Mouse (Mus musculus) A20 (cell line): ENCODE results near the gene Fam163b.

ENCODE experiments used
- DNase-seq: peaks from one replicate; pipeline ENCODE4 v3.0.0-alpha.2; 2011; ENCODE audit warnings: low read depth, low spot score

Gene Fam163b

DNA sequence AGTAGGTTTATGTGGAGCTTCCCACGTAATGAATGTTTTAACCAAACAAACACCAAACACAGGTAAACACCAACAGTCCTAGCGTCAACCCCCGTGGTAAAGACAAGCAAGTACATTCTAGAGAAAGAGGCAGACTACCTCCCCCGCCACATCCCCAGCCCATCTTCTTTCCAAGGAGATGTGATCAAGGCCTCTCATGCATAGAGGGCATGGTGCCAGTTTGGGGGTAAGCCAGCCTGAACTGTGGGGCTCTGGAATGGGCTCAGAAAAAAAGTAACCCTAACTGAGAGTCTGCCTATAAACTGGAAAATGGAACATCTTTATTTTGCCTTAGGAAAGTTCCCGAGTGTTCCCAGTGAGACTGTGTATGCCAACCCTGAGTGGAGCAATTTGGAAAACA, 6.4 kb downstream of the Fam163b start:
- no peak for DNase-seq

DNA sequence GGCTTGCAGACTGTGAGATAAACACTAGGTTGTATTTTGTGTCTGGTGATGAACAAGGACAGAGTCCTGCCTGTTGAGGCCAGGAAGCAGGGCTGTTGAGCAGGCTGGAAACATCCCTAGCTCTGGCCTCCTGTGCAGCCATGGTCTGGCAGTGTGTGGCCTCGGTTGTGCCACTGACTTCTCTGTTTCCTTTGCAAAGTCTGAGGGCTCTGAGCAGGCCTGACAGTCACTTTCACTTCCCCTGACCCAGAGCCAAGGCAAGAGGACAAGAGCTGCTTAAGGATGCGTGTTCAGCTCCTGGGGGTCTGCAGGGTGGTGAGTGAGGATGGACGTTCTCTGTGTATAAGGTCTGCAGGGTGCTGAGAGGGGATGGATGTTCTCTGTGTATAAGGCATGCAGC, 13.3 kb downstream of the Fam163b start:
- peak; percentile 72 for DNase-seq

DNA sequence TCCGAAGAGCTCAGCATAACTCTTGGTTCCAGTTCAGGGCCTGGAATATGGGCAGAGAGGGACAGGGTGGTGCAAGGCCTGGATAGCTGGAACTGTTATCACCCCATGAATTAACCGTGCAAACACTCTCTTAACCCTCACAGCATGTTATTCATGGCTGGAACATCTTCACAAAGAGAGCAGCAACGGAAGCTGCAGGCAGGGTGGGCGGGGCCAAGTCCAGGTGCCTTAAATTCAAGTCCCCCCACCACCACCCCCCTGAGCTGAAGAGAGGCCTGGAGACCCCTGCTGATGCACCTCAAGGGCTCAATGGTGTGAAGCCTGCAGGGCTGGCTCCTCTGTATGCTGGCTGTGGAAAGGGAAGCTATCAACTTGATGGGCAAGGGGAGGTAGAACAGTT, 15.8 kb downstream of the Fam163b start:
- DNase-seq: no peak

DNA sequence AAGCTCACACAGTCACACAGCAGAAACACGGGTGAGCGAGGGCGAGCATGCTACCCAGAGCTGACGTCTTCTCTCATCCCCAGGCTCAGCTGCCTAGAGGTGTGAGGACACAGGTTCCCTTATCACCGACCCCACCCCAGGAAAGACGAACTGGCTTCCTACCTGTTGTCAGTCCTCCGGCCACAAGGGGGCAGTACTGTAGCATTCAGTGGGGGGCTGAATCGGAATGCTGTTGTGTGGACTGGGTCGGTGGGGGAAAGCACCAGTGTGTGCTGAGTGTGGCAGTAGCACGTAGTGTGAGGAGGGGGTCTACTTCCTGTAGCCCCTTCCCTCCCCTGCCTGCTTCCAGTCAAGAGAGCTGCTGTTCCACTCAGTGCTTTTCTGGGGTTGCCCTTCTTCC, 16.3 kb downstream of the Fam163b start:
- peak; percentile 79 for DNase-seq

DNA sequence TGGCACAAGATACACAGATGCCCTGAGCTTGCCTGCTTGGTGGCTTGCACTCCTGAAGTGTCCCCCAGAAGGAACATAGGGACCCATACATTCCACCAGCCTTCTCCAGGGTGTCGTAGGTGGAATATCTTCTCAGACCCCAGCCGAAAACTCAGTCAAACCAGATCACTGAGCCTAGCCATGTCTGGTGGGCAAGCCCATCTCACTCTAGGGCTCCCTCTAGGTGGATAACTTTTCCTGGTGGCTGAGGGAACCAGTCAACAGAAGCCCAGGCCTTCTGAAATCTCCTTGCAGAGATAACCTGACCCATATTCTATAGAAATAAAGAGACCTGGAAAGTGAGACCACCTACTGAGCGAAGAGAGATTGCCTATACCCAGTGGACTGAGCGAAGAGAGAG, 19.2 kb downstream of the Fam163b start:
- peak; percentile 22 for DNase-seq

DNA sequence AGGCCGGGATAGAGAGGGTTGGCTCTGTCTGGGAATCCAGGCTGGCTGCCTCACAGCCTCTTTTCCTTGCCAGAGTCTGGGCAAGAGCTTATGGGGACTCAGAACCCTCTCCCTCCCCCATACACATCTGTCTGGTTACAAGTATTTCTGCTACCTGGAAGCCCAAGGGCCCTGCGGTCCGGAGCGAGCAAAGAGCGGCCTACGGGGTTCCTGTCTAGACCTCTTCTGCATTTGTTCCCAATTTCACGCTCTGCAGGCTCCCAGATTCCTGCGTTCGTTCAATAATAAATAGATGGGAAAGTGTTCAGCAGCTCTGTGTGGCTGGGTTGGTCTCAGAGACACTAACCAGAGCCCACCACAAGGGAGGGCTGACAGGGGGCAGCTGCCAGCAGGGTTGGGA, 19.7 kb downstream of the Fam163b start:
- no peak for DNase-seq

DNA sequence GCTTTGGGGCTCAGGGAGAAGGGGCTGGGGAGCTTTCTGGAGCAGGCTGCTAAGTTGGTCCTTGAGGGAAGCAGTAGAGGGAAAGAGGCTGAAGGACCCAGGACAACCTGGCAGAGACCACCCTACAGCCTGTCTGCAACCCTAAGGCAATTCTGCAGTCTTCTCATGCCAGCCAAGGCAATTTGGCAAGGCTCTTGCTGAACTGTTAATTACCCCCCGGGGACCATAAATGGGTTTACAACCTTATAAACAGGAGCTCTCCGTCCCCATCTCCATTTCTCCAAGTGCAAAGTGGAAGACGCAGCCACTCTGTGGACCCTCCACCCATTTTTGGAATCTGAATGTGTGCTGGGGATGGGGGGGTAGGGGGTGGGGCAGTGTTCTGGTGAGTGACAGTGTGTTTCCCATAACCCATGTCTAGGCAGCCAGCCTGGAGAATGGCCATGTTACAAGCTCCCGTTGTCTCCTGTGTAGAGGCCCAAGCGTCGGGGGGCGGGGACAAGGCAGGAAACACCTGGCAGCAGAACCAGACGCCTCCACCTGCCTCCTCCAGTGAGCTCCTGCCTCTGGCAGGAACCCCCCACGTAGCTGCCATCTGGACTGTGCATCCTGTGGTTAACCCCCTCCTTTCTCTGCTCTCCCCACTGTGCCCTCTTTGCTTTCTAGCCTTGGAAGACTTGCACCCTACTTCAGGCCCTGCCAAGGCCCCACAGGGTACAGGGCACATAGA, 20.5 kb downstream of the Fam163b start:
- DNase-seq: peak; percentile 93

DNA sequence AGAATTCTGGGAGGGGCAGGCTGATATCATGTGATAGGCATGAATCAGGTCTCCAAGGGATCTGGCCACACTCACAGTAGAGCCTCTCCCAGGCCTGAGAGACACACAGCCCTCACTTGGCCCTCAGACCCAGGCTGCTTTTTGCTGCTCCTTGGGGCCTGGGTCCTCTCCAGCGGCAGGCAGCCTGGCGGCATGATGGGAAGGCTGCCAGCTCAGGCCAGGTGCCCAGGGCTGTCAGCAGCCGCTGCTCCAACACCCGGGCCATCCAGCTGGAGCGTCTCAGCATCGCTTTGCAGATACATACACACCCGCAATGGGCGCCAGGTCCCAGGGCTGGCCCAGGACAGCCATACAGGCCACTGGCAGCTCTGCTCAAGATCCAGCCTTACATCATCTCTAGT, 22.1 kb downstream of the Fam163b start:
- no peak for DNase-seq

DNA sequence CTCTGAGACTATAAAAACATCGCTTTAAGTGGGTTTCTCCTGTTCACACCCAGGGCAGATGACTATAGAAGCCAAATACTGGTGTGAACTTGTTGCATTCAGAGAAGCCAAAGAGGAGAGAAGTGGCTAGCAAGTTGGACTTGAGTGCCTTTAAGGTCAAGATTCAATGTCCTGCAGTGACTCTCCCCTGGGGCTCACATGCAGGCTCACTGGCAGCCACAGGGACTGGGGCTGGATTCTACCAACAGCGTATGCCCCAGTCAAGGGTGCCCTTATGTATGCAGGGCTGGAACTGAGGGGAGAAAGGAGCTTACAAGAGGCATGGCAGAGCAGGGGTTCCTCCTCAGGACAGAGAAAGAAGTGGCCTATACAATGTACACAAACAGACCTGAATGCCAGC, 22.5 kb downstream of the Fam163b start:
- no peak for DNase-seq

DNA sequence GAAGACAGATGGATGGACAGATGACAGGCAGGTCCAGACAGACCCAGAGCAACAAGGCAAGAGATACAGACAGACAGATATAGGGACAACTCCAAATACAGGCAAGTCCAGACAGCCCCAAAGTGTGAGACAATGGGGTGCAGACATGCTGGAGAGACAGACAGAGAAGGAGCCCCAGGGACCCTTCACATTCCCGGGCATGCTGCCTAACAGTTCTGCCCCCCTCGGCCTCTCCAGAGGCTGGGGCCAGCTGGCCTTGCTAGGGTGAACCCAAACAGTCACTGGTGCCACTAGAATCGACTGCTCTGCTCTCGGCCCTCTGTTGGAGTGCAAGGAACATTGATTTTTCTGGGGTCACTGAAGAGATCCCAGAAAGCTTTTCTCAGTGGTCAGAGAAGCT, 23.8 kb downstream of the Fam163b start:
- no peak for DNase-seq

DNA sequence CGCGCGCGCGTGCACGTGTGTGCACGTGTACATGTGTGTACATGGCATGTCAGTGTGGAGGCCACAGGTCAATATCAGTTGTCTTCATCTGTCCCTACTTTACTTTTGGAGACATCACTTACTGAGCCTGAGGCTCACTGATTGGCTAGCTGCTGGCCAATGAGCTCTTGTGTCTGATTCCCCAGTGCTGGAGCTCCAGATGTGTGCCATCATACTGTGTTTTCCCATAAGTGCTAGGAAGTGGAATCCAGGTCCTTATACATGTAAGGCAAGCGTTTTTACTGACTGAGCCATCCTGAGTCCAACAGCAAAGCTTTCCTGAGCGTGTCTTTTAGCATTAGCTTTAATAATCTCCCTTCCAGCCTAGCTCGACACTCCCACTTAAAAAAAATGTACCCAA, 28.1 kb downstream of the Fam163b start:
- DNase-seq: no peak

DNA sequence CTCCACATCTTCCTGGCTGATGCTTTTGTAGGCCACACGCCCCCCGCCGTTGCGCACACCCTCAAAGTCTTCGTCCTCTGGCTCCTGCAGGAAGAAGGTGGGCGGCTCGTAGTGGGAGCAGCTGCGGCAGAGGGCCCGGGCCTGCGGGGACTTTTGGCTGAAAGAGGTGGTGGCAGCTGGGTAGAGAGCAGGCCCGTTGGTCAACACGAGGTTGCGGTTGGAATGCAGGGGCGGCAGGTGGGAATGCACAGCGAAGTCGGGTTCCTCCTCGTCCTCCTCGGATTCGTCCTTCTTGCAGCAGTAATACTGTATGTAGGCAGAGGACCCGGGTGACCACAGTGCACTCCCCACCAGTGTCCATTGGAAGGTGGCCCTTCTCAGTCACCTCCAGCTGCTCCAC, 29.7 kb downstream of the Fam163b start:
- DNase-seq: no peak

DNA sequence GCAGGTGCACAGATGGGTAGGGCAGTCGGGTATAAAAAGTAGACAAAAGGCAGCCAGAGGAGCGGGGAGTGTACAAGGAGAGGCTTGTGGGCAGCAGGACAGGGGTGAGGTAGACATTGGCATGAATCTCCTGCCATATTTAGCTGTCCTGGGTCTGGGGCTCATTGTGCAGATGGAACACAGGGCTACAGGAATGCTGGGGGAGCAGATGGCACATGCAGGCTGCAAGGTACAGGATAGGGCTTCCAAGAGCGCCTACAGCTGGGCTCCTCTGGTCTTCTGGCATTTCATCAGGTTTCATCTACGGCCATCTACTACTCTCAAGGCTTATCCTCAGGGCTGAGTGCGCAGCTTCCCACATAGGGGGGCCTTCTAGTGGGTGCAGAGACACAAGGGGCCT, 33.2 kb downstream of the Fam163b start:
- no peak for DNase-seq

DNA sequence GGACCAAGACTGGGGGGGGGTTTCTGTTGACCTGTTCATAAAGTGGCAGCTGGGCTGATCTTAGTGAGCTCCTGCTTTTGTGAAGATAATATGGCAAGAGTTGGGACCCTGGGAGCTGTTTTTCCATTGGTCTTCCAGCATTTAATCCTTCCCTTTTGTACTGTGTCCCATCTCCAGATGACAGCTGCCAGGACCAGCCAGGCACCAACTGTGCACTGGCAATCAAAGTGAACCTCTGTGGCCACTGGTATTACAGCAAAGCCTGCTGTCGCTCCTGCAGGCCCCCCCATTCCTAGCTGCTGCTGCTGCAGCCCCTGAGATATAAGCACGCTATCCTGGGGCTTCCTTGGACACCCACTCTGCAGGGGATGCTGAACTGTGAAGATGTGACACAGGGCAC, 34.1 kb downstream of the Fam163b start:
- no peak for DNase-seq

DNA sequence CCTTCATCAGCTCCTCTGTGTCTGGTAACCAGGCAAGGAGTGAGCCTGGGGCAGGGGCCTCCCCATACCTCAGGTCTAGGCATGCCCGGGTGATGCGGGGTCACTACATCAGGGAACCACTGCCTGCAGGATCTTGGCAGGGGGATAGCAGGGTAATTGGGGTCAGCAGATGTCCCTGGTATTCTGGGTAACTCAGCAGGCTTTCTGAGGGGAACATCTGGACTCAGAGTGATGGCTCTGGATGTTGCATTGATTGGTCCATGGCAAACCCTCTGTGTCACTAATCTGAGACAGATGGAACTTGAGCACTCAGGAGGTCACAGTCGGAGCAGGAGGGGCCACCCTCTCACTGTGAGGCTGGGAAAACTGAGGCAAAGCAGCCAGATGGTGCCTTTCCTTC, 35.5 kb downstream of the Fam163b start:
- no peak for DNase-seq

DNA sequence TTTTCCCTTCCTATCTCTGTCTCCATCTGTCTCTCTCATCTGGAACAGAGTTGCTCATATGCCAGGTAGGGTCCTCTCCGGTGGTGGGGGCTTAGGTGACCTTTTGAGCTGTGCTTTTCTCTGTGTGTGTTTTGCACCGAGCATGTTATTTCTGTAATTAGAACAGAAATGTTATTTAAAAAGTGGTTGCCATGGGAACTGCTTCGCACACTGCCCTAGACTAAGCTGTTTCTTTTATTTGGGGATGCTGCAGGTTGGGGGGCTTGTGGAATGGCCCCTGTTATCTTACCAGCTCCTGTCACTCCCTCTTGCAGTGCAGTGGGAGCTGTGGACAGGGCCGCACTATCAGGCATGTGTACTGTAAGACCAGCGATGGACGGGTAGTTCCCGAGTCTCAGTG, 38.7 kb downstream of the Fam163b start:
- DNase-seq: no peak

DNA sequence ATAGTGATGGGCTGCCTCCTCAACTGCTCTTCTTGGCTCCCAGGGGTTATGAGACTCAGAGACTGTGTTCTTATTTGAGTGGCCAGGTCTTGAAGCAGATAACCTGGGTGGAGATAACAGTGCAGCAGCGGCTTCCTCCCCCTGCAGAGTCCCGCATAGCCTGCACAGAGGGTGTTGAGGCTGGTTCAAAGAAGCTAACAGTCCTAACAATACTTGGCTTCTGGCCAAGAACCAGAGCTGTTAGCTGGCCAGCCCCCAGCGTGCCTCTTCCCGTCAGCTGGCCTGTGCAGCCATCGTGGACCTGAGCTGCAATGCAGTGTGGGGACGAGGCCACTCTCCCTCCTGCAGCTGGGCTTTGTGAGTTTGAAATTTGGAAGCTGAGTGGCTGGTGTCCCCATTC, 44.5 kb downstream of the Fam163b start:
- no peak for DNase-seq

DNA sequence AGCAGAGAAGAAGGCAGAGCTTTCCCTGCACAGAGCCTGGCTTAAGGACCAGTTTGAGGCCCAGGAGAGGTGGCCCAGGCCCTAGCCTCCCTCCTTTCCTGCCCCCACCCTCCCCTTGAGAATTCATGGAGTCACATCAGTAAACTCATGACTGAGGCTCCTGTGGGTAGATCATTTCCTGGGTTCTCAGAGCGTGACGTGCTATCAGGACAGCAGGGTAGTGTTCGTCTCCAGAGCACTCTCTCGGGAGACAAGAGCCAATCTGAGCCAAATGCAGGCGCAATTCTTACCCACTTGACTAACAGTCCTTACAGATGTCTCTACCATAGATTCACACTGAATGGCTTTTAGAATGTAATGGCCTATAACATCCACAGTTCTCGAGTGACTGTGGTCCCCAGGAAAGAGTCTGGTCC, 45.0 kb downstream of the Fam163b start:
- DNase-seq: no peak

DNA sequence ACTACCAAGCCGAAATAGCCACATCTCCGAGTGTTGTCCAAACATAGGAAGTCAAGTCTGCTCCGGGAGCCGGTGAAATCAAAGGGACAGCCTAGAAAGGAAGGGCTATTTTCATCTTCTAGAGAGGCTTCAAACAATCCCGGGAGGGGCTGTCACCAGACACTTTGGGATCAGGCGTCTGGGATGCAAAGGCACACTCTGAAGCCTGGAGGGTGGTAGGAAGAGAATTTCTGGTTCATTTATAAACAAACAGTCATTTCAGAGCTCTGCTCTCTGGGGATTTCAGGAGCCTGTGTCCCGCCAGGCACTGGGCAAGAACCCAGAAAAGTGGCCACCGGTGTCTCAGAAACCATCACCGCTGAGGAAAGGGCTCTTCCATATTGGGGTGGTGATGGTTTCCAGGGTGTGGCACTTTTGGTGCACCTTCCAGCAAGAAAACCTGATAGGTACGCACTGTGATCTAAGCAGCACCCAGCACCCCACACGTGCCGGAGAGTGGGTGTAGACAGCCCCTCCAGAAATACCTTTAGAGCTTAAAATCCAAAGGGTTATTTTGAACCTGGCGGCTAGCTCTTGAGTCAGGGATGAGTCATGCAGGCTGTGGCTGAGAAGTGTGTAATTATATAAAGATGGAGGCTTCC, 45.8 kb downstream of the Fam163b start:
- no peak for DNase-seq

DNA sequence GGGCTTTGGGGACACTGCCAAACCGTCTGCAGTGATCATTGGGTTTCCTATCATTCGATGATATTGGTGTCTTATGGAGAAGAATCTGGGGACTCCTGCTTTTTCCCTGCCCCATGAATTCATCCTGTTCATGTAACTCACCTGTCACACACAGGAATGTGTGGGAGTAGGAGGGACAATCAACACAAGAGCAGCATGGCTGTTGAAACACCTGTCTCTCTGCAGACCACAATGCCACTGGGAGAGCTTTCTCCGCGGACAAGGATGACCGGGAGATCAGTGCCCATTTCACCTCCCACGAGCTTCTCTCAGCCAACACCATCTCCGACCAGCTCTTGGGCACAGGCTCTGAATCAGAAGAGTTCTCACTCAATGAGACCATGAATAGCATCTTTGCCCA, 47.1 kb downstream of the Fam163b start:
- DNase-seq: no peak

DNA sequence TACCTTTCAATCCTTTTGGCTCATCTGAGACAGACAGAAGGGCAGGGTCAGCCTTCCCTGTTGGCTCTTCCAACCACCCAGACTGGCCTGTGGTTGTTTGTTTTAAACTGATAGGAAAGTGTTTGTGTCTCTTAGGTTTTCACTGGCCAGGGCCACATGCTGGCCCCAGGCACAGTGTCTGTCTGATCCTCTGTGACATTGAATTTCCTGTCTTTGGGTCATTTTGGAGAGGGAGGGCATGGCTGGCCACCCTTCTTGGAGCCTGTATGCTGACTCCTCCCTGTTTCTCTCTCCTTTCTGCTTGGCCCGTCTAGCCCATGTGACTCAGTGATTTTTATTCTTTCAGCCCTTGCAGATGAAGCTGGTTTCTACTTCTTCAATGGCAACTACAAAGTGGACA, 53.1 kb downstream of the Fam163b start:
- DNase-seq: no peak

DNA sequence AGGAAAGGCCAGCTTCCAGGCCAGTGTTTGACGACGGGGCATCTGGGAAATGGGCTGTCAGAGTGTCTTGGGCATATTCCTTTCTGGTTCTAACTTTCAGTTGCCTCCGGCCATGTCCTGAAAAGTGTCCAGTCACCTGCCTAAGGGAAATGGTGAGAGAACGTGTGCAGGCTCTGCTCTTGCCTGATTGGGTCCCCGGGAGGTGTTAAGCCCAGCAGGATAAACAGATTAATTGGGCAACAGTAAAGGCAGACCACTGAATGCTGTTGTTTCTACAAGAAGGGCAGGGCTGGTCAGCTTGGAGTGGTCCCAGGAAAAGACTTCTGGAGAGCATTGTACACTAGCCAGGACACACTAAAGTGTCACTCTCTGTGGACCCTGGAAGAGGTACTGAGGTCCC, 53.6 kb downstream of the Fam163b start:
- no peak for DNase-seq

DNA sequence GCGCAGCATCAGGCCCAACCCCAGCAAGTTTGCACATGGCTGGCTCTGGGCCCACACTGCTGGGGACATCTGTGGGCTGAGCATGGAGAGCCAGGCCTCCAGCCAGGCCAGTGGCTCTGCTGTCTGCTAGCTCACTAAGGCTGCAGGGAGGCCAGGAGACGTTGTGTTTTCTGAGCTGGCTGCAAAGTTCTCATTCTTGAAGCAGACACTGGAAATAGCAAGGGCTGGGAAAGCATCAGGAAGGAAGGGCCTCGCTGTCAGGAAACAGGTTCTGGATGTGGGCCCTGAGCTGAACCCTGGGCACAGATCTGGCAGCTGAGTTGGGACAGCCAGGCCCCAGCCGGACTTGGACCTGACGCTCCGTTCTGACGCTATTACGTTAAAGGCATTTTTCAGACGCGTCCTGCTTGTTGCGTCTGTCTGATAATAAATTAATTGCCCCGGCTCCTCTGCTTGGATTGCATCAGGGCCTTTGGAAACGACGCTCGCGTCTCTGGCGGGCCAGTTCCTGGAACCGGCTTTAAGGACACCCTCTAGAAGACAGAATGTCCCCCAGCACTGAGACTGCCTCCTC, 54.1 kb downstream of the Fam163b start:
- DNase-seq: no peak
